Mouse (Mus musculus) intestine, embryonic 14.5 days (tissue): ENCODE data around the gene Zic1. TPM values are rescaled to one million over a fixed set of nuclear protein-coding genes. Genes with fewer than 3 reads are reported as not detected.

Experiments used
- ATAC-seq: fragments of 200-750 bp; cut with Nextera tagmentation; replicated peaks from 2 replicates; pipeline ENCODE4 v1.8.0; 2017; ENCODE audit warnings: low read depth, moderate number of reproducible peaks, moderate TSS enrichment, moderate library complexity; ENCODE audit not compliant: low FRiP score, low TSS enrichment
- DNase-seq: peaks from one replicate; pipeline ENCODE4 v3.0.0-alpha.2; 2018; ENCODE audit warnings: low spot score
- H3K27ac ChIP-seq: fragments of 300-500 bp; sonication (generic); 2 replicates; pipeline ENCODE4 v1.5.1; 2014; ENCODE audit warnings: low read depth, mild to moderate bottlenecking, control low read depth
- H3K27me3 ChIP-seq: fragments of 300-500 bp; sonication (generic); replicated peaks from 2 replicates; pipeline ENCODE4 v1.6.1; 2014; ENCODE audit warnings: low read length, control low read depth; ENCODE audit not compliant: control insufficient read depth, insufficient read depth
- H3K36me3 ChIP-seq: fragments of 300-500 bp; sonication (generic); 2 replicates; pipeline ENCODE4 v1.6.1; 2014; ENCODE audit warnings: low read length, control low read depth; ENCODE audit not compliant: control insufficient read depth, insufficient read depth
- H3K4me1 ChIP-seq: fragments of 300-500 bp; sonication (generic); replicated peaks from 2 replicates; pipeline ENCODE4 v1.6.1; 2014; ENCODE audit warnings: low read length, control low read depth, mixed read lengths; ENCODE audit not compliant: control insufficient read depth, insufficient read depth
- H3K4me2 ChIP-seq: fragments of 300-500 bp; sonication (generic); 2 replicates; pipeline ENCODE4 v1.6.1; 2014; ENCODE audit warnings: low read length
- H3K4me3 ChIP-seq: fragments of 300-500 bp; sonication (generic); 2 replicates; pipeline ENCODE4 v1.5.1; 2014; ENCODE audit warnings: low read depth, low read length, control low read depth, mixed read lengths
- H3K9ac ChIP-seq: fragments of 300-500 bp; sonication (generic); 2 replicates; pipeline ENCODE4 v1.6.1; 2014; ENCODE audit warnings: mild to moderate bottlenecking, low read length
- H3K9me3 ChIP-seq: fragments of 300-500 bp; sonication (generic); 2 replicates; pipeline ENCODE4 v1.6.1; 2016; ENCODE audit warnings: low read length, control low read depth; ENCODE audit not compliant: control insufficient read depth
- WGBS: fragments of 180-500 bp; shearing (Covaris S2); extraction: QIAGEN DNeasy Blood & Tissue Kit; methylation state at CpG from one replicate; pipeline ENCODE4 v1.1.7; 2014; 5-methylcytosine and 5-hydroxymethylcytosine counted together
- polyA plus RNA-seq: library from polyadenylated mRNA; unstranded; fragments of >200 nt; fragmentation: Nextera tagmentation; extraction: Ambion mirVana; gene quantifications from 2 replicates; pipeline ENCODE4 v1.2.1, GENCODE M21; 2014

Zic1 gene
- polyA plus RNA-seq, 1 experiment from 2014 or later = not detected

DNA sequence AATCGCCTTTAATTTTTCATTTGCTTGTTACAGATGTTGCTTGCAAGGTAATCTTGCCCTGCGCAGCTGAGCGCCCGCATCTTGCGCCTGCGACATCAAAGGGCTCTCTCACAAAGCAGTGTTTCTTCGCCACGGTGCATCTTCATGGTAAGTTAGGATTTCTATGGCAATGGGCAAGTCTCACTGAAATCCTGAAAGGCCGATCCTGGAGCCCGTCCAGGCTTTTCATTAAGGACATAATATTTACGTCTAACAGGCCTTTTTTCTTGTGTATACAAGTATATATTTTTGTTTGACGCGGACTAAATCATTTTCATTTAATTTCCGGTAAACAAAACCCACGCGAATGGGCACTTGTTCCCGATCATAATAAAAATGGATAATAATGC lies 20.9 kb upstream of the Zic1 start:
- peak; percentile 55 for DNase-seq
- Histone ChIP-seq H3K9ac (no peak overlapping the region), H3K4me2 (no peak overlapping the region), H3K27ac (no peak overlapping the region), H3K4me3 (no peak overlapping the region), H3K9me3 (no peaks in the 10 kb centered on the region), H3K27me3 (peaks cover 100% of the 10 kb centered on the region), H3K36me3 (no peaks in the 10 kb centered on the region), H3K4me1 (peaks cover 3% of the 10 kb centered on the region; the same call in 1 of the 2 replicates)
- WGBS = 1% methylated on average over 17 of the region's 17 CpGs
- no peak for ATAC-seq

DNA sequence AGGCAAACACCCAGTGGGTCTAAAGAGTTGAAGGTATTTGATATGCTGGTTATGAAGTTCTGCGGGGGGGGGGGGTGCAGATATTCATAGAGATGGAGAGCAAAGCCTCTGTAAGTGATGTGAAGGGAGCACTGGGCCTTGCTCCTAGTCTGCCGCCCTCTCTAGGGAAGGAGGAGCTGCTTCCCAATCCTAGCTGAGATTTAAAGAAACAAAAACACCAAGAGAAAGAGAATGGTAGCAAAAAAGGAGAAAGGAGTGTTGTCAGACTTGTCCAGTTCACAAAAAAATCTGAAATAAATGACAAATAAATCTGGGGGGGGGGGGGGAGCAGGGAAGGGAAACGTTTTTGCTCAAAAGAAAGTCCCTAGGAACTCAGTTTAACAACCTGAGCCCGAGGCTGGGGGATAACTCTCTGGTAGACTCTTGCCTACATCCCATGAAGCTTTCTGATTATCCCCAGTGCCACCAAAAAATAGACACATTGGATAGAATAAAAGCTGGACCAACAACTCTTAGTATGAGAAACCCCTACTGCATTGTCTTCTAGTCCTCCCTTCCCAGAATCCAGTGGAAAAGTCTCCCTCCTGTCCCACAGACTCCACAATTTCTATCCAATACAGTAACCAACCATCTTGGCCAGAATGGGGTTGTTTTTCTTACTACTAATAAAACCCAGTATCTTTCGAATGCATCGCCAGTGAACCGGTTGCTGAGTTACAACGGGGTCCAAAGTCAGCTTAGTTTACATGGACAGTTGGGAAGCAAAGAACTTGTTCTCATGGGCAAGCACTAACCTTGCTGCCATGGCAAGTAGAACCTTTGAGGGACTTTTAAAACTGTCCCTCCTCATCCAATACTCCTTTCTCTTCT lies 20.2 kb upstream of the Zic1 start:
- H3K9ac ChIP-seq = no peak overlapping the region
- 2% methylated on average over 8 of the region's 8 CpGs for WGBS
- no peak overlapping the region for H3K27ac ChIP-seq
- no peaks in the 10 kb centered on the region for H3K9me3 ChIP-seq
- H3K36me3 ChIP-seq = no peaks in the 10 kb centered on the region
- H3K4me1 ChIP-seq = peaks cover 4% of the 10 kb centered on the region; the same call in 1 of the 2 replicates
- H3K4me2 ChIP-seq = no peak overlapping the region
- H3K27me3 ChIP-seq = peaks cover 100% of the 10 kb centered on the region
- peak; percentile 50 for DNase-seq
- no peak for ATAC-seq
- H3K4me3 ChIP-seq = no peak overlapping the region

DNA sequence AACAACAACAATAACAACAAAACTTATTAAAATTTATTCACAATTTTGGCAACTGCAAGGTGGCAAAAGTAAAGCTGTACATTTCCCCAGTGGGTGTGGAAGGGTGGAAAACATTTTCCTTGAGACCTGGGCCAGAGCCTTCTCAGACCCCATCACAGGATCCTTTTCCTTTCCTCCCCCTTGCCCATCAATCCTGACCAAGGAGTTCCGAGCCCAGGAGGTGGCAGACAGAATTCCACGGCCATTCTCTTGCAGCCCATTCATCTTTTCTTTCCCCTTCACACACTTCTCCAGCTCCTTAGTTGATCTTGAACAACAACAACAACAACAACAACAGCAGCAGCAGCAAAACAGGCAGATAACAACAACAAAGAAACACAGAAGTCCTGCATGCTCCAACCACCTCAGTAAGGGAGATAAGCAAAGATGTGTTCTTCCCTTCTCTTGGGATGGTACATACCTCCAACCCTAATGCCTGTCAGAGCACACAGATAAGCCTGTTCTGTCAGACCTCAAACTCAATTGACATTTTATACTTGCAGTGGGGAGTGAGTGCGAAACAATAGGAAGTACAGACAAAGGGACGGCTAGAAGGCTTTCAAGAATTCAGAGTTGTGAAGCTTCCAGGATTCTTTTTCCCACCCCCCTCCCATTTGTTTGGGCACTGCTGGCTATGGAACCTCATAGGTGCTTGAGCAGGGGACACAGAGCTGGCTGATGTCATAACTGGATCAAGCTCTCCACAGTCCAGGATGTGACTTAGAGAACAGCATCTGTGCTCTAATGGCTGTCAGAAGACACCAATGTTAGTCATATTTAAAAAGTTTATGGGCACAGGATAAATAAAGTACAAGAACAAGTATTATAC lies 19.3 kb upstream of the Zic1 start:
- Histone ChIP-seq H3K9me3 (no peaks in the 10 kb centered on the region), H3K9ac (no peak overlapping the region), H3K4me2 (no peak overlapping the region), H3K27ac (no peak overlapping the region), H3K27me3 (peaks cover 100% of the 10 kb centered on the region), H3K36me3 (no peaks in the 10 kb centered on the region), H3K4me1 (peaks cover 4% of the 10 kb centered on the region; the same call in 1 of the 2 replicates), H3K4me3 (no peak overlapping the region)
- peak; percentile 53 for DNase-seq
- 0% methylated on average over 4 of the region's 4 CpGs for WGBS
- ATAC-seq = no peak

DNA sequence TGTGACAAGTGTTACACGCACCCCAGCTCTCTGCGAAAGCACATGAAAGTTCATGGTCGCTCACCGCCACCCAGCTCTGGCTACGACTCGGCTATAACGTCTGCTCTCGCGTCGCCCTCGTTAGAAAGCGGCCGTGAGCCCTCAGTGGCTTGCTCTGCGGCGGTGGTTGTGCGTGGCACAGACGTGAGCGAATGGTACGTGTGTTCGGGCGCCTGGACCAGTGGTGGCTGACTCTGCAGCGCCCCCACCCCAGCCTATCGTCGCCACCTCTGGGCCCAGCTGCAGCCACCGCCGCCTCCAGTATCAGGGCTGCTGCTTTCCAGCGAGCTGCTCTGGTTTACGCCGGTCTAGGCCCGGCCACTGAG lies 18.5 kb upstream of the Zic1 start:
- Histone ChIP-seq H3K36me3 (no peaks in the 10 kb centered on the region), H3K9me3 (no peaks in the 10 kb centered on the region), H3K4me3 (no peak overlapping the region), H3K27me3 (peaks cover 100% of the 10 kb centered on the region), H3K4me2 (no peak overlapping the region), H3K4me1 (peaks cover 4% of the 10 kb centered on the region; the same call in 1 of the 2 replicates), H3K9ac (no peak overlapping the region), H3K27ac (no peak overlapping the region)
- under 1% methylated on average over 30 of the region's 30 CpGs for WGBS
- ATAC-seq (peak; percentile 30; the same call in 1 of the 2 replicates), DNase-seq (peak; percentile 64)

DNA sequence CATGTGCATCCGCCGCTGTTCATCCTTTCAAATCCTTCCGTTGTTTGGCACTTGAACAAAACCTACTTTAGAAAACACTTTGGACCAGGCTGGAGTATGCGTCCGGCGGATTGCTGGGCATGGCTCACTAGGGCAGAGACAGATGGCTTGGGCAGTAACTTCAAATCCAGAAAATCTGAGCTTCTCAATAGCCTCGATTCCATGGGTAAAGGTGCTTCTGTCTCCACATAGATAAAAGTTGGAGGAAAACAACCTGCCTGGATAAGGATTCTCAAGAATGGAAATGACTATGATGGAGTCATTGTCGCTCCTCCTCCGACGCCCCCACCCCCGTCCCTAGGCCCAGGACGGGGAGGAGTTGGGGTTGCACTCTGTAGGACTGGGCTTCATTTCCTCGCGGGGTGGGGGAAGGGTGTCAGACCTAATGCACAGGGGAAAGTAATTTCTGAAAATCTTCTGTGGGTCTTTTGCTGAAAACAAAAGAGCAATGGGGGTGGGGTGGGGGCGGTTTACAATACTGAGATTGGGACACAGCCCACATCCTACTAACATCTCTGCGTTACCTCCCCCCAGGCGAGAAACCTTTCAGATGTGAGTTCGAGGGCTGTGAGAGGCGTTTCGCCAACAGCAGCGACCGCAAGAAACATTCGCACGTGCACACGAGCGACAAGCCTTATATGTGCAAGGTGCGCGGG lies 18.0 kb upstream of the Zic1 start:
- ATAC-seq (no peak), DNase-seq (peak; percentile 53)
- Histone ChIP-seq H3K4me1 (peaks cover 4% of the 10 kb centered on the region; the same call in 1 of the 2 replicates), H3K4me3 (no peak overlapping the region), H3K9ac (no peak overlapping the region), H3K9me3 (no peaks in the 10 kb centered on the region), H3K27me3 (peaks cover 100% of the 10 kb centered on the region), H3K4me2 (no peak overlapping the region), H3K27ac (no peak overlapping the region), H3K36me3 (no peaks in the 10 kb centered on the region)
- WGBS = 2% methylated on average over 28 of the region's 28 CpGs

DNA sequence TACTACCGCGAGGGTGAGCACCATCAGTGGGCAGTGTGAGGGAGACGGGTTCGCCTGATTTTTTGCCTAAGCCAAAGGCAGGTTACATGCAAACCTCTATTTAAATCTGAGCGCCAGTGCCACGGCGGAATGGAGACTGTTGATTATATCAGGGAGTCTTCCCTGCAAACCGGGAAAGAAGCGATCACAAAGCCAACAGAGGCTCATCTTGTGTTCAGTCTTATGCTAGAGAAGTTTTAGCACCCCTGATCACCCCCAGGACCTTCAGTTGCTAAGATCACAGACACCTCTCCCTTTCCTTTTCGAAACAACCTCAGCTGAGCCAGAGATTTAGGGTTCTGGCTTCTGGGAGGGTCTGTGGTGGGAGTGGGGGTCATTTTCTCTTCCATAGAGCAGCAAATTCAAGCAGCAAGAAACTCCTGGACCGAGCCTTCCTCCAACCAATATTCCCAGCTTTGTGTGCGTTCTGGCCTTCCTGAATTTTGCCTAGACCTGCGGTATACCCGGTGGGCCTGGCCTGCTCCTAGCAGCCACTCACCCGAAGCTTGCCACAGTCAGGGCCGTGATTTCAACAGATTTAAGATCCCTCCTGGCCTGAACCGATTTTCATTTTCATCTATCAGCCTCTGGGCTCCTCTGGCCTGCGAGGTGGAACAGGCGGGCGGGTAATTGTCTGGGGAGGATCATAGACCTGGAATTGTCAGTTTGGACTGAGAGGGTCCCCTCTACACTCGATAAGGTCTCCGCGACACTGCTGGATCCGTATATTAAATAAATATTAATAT lies 17.1 kb upstream of the Zic1 start:
- no peak overlapping the region for H3K27ac ChIP-seq
- 1% methylated on average over 24 of the region's 24 CpGs for WGBS

DNA sequence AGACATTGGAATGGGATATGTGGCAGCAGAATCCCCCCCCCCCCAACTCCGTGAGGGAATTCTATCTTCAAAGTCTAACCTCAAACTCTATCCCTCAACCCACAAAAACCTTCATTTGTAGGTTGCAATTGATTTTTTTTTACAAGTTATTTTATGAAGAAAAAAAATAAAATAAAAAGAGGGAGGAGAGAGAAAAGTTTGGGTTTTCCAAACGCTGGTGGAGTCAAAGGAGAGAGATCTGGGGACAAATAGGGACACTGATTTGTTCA lies 16.4 kb upstream of the Zic1 start:
- Histone ChIP-seq H3K4me2 (no peak overlapping the region; the same call in 1 of the 2 replicates), H3K4me3 (no peak overlapping the region)
- 2% methylated on average over 2 of the region's 2 CpGs for WGBS

More for the DNA sequence above, 17.1 kb upstream of the Zic1 start:
- Histone ChIP-seq H3K4me2 (no peak overlapping the region), H3K4me1 (peaks cover 4% of the 10 kb centered on the region; the same call in 1 of the 2 replicates), H3K27me3 (peaks cover 100% of the 10 kb centered on the region), H3K9me3 (no peaks in the 10 kb centered on the region), H3K36me3 (no peaks in the 10 kb centered on the region), H3K9ac (no peak overlapping the region), H3K4me3 (no peak overlapping the region)
- ATAC-seq = no peak
- DNase-seq = peak; percentile 65

More for the DNA sequence above, 16.4 kb upstream of the Zic1 start:
- ATAC-seq = no peak
- H3K36me3 ChIP-seq = no peaks in the 10 kb centered on the region
- H3K9me3 ChIP-seq = no peaks in the 10 kb centered on the region
- H3K9ac ChIP-seq = no peak overlapping the region
- peaks cover 100% of the 10 kb centered on the region for H3K27me3 ChIP-seq
- no peak for DNase-seq
- no peak overlapping the region for H3K27ac ChIP-seq
- peaks cover 4% of the 10 kb centered on the region; the same call in 1 of the 2 replicates for H3K4me1 ChIP-seq
